Mouse (Mus musculus) spleen, adult 2 months (tissue): ENCODE measurements at regions not wholly inside any gene's neighbourhood (a gene's known extent, or its start where the extent isn't known, plus 50 kb on each side); places are given as distances from the start of the nearest gene placed in this dataset.

Experiments used
- CTCF ChIP-seq: fragments of 200-500 bp; IDR thresholded peaks from 2 replicates; pipeline ENCODE4 v1.5.1; 2011; ENCODE audit warnings: mild to moderate bottlenecking, inconsistent platforms; ENCODE audit not compliant: insufficient read depth, insufficient read length, insufficient replicate concordance; ENCODE audit errors: extremely low read depth
- POLR2A ChIP-seq: fragments of 200-500 bp; IDR thresholded peaks from 2 replicates; pipeline ENCODE4 v1.6.1; 2011; ENCODE audit warnings: low read depth, low read length, inconsistent platforms

DNA sequence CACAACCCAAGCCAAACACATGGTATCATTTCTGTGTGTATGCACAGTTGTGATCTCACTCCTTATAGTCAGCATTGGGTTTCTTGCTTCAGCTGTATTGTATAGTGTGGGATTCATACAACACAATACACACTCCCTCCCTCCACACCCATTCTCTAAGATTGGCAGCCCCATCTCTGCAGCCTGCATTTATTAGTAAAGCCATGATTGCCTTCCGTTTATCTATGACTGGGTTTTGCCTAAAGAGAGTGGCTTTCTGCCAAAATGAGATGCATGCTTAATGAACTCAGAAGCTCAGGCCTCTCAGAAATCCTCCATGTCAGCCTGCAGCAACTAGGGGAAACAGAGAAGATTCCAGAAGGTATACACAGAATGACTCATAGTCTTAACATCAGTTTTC, 129.4 kb upstream of the Chl1 start:
- TF ChIP-seq CTCF (no peak), POLR2A (no peak)
